Mouse (Mus musculus): Measurements from ENCODE around the gene Nat8f7. TPM values are rescaled to one million over a fixed set of nuclear protein-coding genes. Genes with fewer than 3 reads are reported as not detected.
"Not testable (repeated sequence)": the region's sequence is repeated elsewhere in the genome, so short reads cannot be mapped to it uniquely, and the experiment has no call there.

Gene Nat8f7
- total RNA-seq (2015) (not detected in 2 replicates), total RNA-seq (2017) (not detected in 2 replicates)

- not testable (repeated sequence) for ATAC-seq (replicated peaks; ENCODE audit: poor library complexity)
Measured at GRCm38 (mm10) chr6:85713105-85713504, at the start of gene Nat8f7. Gene Nat8f7 (minus strand): TSS chr6:85713205.

DNA sequence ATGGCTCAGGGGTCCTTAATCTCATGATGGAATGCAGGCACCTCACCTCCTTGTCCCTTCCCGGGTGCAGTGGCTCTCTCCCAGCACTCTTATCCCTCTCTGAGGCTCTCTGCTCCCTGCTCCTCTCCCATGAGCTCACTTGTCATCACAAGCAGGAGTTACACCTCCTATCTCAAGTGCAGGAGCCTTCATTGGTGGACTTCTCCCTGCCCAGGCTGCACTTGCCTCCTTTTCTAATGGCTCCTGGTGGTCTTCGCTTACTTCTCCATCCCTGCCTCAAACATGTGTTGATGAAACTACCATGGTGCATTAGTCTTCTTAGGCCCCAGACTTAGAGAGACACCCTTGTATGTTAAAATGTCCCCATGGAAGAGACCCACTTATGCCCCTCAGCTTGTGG, 49.7 kb upstream of the Nat8f7 start:
- not testable (repeated sequence) for ATAC-seq (replicated peaks; ENCODE audit: poor library complexity)

DNA sequence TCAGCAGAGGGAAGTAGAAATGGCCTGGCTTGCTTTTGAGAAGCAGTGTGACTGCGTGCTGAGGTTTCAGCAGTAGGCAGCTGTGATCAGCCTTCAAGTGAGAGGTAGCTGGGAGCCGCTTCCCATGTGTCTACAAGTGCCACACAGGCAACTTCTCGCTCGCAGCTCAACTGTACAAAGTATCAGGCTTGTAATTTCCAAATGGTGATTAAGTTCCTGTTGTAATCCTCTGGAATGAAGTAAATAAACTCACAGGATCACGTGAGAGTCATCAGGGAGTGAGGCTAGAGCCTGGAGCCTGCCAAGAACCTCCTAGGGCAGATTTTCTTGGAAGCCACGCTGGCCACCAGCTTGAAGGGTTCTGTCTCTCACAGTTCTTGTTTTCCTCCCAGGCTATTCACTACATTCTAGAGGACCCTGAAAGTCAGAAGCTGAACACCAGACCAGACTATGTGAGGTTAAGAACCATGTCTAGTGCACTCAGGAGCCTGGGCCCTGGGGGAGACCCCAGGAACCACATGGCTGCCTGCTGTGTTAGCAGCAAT, 42.8 kb upstream of the Nat8f7 start:
- not testable (repeated sequence) for ATAC-seq (replicated peaks; ENCODE audit: poor library complexity)

DNA sequence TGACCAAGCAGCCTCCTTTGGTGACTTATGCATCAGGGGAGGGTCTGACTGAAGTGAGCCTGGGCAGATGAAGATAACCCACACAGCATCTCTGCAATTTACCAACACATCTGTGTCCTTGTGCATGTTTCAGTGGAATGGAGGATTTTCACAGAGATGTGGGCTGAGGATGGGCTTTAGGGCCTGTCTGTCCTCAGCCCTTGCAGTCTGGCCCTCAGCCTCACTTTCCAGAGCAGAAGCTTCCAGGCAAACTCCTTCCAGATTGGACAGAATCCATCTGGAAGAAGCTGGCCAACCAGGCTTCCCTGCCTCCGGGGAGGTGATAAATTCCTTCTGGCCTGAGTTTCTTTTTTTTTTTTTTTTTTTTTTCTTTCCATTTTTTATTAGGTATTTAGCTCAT, 3.4 kb downstream of the Nat8f7 start:
- ATAC-seq (replicated peaks; ENCODE audit: poor library complexity), result not testable (repeated sequence)

DNA sequence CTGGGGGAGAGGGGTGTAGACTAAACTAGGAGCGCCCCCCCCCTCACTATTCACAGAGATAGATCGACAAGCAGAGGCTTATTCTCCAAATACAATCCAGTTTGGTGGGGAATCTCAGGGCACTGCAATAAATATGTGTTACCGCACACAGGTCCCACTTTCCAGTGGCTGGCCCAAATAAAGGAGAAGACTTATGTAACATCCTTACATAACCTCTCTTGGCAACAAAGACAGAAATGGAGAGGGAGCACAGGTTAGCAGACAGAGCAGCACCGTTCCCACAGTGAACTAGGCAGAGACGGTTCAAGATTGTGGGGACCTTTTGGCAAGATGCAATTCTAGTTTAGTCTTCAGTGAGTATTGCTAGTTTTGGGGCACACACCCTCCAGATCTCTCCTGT, 3.8 kb downstream of the Nat8f7 start:
- ATAC-seq (replicated peaks; ENCODE audit: poor library complexity), result not testable (repeated sequence)

DNA sequence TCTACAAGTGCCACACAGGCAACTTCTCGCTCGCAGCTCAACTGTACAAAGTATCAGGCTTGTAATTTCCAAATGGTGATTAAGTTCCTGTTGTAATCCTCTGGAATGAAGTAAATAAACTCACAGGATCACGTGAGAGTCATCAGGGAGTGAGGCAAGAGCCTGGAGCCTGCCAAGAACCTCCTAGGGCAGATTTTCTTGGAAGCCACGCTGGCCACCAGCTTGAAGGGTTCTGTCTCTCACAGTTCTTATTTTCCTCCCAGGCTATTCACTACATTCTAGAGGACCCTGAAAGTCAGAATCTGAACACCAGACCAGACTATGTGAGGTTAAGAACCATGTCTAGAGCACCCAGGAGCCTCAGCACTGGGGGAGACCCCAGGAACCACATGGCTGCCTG, 11.1 kb downstream of the Nat8f7 start:
- not testable (repeated sequence) for ATAC-seq (replicated peaks; ENCODE audit: poor library complexity)

Other genes with a start within 250 kb of the Nat8f7 start
- not detected in 2 replicates for gene Fbxo41, start 210.2 kb downstream of the Nat8f7 start, total RNA-seq (2015)
- gene Fbxo41, start 210.2 kb downstream of the Nat8f7 start, total RNA-seq (2017), result not detected in 2 replicates
- gene Egr4, start 199.6 kb downstream of the Nat8f7 start, total RNA-seq (2015), result not detected in 2 replicates
- gene Egr4, start 199.6 kb downstream of the Nat8f7 start, total RNA-seq (2017), result not detected in 2 replicates
- gene Alms1, start 125.7 kb downstream of the Nat8f7 start, total RNA-seq (2015), result 23.2 and 32.3 TPM in 2 replicates
- gene Alms1, start 125.7 kb downstream of the Nat8f7 start, total RNA-seq (2017), result 14.4 and 19.4 TPM in 2 replicates
- gene Nat8f3, start 52.5 kb upstream of the Nat8f7 start, total RNA-seq (2015), result not detected in 2 replicates
- not detected in 2 replicates for gene Nat8f3, start 52.5 kb upstream of the Nat8f7 start, total RNA-seq (2017)
- not detected in 2 replicates for gene Nat8f6, start 107.7 kb upstream of the Nat8f7 start, total RNA-seq (2015)
- gene Nat8f6, start 107.7 kb upstream of the Nat8f7 start, total RNA-seq (2017), result not detected in 2 replicates
- not detected in 2 replicates for gene Nat8f5, start 107.8 kb upstream of the Nat8f7 start, total RNA-seq (2015)
- not detected in 2 replicates for gene Nat8f5, start 107.8 kb upstream of the Nat8f7 start, total RNA-seq (2017)
- not detected in 2 replicates for gene Nat8, start 118.9 kb upstream of the Nat8f7 start, total RNA-seq (2015)
- not detected in 2 replicates for gene Nat8, start 118.9 kb upstream of the Nat8f7 start, total RNA-seq (2017)
- not detected in 2 replicates for gene Nat8f2, start 156.0 kb upstream of the Nat8f7 start, total RNA-seq (2015)
- gene Nat8f2, start 156.0 kb upstream of the Nat8f7 start, total RNA-seq (2017), result not detected in 2 replicates
- gene Nat8f4, start 191.7 kb upstream of the Nat8f7 start, total RNA-seq (2015), result 0.05 and 0.27 TPM in 2 replicates
- 0.62 and 1.8 TPM in 2 replicates for gene Nat8f4, start 191.7 kb upstream of the Nat8f7 start, total RNA-seq (2017)
- 25.4 and 26.1 TPM in 2 replicates for gene Tprkb, start 198.7 kb upstream of the Nat8f7 start, total RNA-seq (2015)
- 32.1 and 43.8 TPM in 2 replicates for gene Tprkb, start 198.7 kb upstream of the Nat8f7 start, total RNA-seq (2017)
- 4.8 and 5.0 TPM in 2 replicates for gene Nat8f1, start 202.5 kb upstream of the Nat8f7 start, total RNA-seq (2015)
- gene Nat8f1, start 202.5 kb upstream of the Nat8f7 start, total RNA-seq (2017), result 2.4 and 5.7 TPM in 2 replicates
- 61.4 and 64.5 TPM in 2 replicates for gene Dusp11, start 248.5 kb upstream of the Nat8f7 start, total RNA-seq (2015)
- gene Dusp11, start 248.5 kb upstream of the Nat8f7 start, total RNA-seq (2017), result 36.7 and 38.0 TPM in 2 replicates

All from megakaryocyte progenitor cell, adult 5-6 weeks (primary cell).